Mouse (Mus musculus): ENCODE results near the gene Notch4. TPM values are rescaled to one million over a fixed set of nuclear protein-coding genes. Genes with fewer than 3 reads are reported as not detected.

Notch4 gene
- polyA plus RNA-seq, 2 experiments, result 0.67 to 0.99 TPM

DNA sequence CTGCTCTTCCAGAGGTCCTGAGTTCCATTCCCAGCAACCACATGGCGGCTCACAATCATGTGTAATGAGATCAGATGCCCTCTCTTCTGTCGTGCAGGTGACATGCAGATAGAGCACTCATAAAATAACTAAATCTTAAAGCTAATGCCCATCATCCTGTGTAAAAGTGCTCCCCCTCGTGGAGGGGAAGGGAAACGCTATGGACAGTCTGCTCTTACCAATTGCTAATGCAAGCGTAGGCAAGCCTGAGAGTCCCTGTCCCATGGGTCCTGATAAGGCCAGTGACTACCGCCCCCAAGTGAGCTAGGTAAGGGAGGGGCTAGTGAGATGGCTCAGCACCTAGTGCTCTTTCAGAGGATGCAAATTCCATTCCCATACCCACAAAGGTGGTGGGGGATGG, 54.9 kb downstream of the Notch4 start:
- Histone ChIP-seq H3K9me3 (ENCODE audit: control insufficient read depth, low read length) (no peaks in the 10 kb centered on the region), H3K4me1 (replicated peaks; ENCODE audit: control insufficient read depth in 2 of 2, insufficient read depth in 2 of 2, low read length in 1 of 2) (peaks cover 4% of the 10 kb centered on the region in 2 experiments; a peak in 2 of 4 replicates), H3K4me3 (ENCODE audit: insufficient read depth in 1 of 2, low read depth in 2 of 2, low read length in 2 of 2) (no peak overlapping the region), H3K27ac (no peak overlapping the region), H3K9ac (replicated peaks) (no peak overlapping the region), H3K36me3 (replicated peaks; ENCODE audit: control insufficient read depth, insufficient read depth, low read depth) (no peaks in the 10 kb centered on the region; the same call in 1 of the 2 replicates), H3K4me2 (ENCODE audit: low read depth) (no peak overlapping the region), H3K27me3 (ENCODE audit: control insufficient read depth, insufficient read depth, low read length) (no peaks in the 10 kb centered on the region)
- 4% methylated on average over 6 of the region's 6 CpGs for WGBS (ENCODE audit: insufficient replicate concordance)
- TF ChIP-seq EP300 (IDR thresholded peaks at IDR 0.05; ENCODE audit: low read depth), result no peak; the same call in 1 of the 2 replicates
- TF ChIP-seq CTCF (IDR thresholded peaks at IDR 0.05; ENCODE audit: low read depth), result peak; percentile 96
- DNase-seq (ENCODE audit: low read depth in 3 of 3, low spot score in 3 of 3), result peak; percentile 59 to 69 (median 68)
- ATAC-seq (ENCODE audit: insufficient read depth), result peak; percentile 50

DNA sequence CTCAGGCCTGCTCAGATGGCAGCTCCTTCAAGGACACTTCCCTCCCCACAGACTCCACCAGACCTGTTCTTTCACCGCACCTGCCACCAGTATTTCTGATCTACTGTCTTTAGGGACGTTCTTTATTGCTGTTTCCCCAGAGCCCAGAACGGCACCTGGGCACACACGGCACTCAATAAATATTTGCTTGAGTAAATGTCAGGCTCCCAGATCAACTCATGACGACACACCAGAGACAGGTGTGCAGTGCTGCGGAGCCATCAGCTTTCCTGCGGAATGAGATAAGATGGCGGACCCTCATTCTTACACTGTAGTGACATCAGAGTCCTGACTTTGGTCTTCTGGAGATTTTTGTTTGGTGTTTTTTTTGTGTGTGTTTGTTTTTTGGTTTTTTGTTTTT, 56.9 kb downstream of the Notch4 start:
- H3K9me3 ChIP-seq (ENCODE audit: control insufficient read depth, low read length), result no peaks in the 10 kb centered on the region
- H3K36me3 ChIP-seq (replicated peaks; ENCODE audit: control insufficient read depth, insufficient read depth, low read depth), result no peaks in the 10 kb centered on the region; the same call in 1 of the 2 replicates
- WGBS (ENCODE audit: insufficient replicate concordance), result 78% methylated on average over 8 of the region's 8 CpGs
- DNase-seq (ENCODE audit: low read depth in 3 of 3, low spot score in 3 of 3), result no peak
- no peak overlapping the region for H3K4me2 ChIP-seq (ENCODE audit: low read depth)
- no peak for ATAC-seq (ENCODE audit: insufficient read depth)
- no peak for TF ChIP-seq CTCF (IDR thresholded peaks at IDR 0.05; ENCODE audit: low read depth)
- no peak for TF ChIP-seq EP300 (IDR thresholded peaks at IDR 0.05; ENCODE audit: low read depth)
- no peaks in the 10 kb centered on the region for H3K27me3 ChIP-seq (ENCODE audit: control insufficient read depth, insufficient read depth, low read length)
- no peak overlapping the region for H3K9ac ChIP-seq (replicated peaks)
- no peak overlapping the region for H3K4me3 ChIP-seq (ENCODE audit: insufficient read depth in 1 of 2, low read depth in 2 of 2, low read length in 2 of 2)
- peaks cover 4% of the 10 kb centered on the region in 2 experiments; a peak in 3 of 4 replicates for H3K4me1 ChIP-seq (replicated peaks; ENCODE audit: control insufficient read depth in 2 of 2, insufficient read depth in 2 of 2, low read length in 1 of 2)
- no peak overlapping the region for H3K27ac ChIP-seq

DNA sequence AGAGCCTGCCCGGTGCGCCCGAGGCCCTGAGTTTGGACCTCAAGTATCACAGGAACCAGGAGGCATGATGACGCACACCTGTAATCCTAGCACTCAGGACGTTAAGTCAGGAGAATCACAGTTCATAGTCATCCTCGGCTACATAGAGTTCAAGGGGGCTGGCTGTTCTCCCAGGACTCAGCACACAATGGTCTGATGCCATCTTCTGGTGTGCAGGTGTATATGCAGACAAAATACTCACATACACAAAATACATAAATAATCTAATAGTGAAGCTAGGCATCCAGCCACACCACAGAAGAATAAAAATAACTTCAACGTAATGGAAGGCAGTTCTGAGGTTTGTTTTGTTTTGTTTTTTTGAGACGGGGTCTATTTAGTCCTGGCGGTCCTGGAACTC, 59.1 kb downstream of the Notch4 start:
- H3K27me3 ChIP-seq (ENCODE audit: control insufficient read depth, insufficient read depth, low read length), result peaks cover 3% of the 10 kb centered on the region
- 75% methylated on average over 9 of the region's 9 CpGs for WGBS (ENCODE audit: insufficient replicate concordance)
- no peaks in the 10 kb centered on the region; the same call in 1 of the 2 replicates for H3K36me3 ChIP-seq (replicated peaks; ENCODE audit: control insufficient read depth, insufficient read depth, low read depth)
- no peaks in the 10 kb centered on the region for H3K9me3 ChIP-seq (ENCODE audit: control insufficient read depth, low read length)
- TF ChIP-seq EP300 (IDR thresholded peaks at IDR 0.05; ENCODE audit: low read depth), result no peak
- peak; percentile 38 for TF ChIP-seq CTCF (IDR thresholded peaks at IDR 0.05; ENCODE audit: low read depth)
- no peak overlapping the region for H3K9ac ChIP-seq (replicated peaks)
- H3K27ac ChIP-seq, result no peak overlapping the region
- H3K4me3 ChIP-seq (ENCODE audit: insufficient read depth in 1 of 2, low read depth in 2 of 2, low read length in 2 of 2), result no peak overlapping the region
- no peak for DNase-seq (ENCODE audit: low read depth in 3 of 3, low spot score in 3 of 3)
- no peak overlapping the region for H3K4me2 ChIP-seq (ENCODE audit: low read depth)
- no peak for ATAC-seq (ENCODE audit: insufficient read depth)
- H3K4me1 ChIP-seq (replicated peaks; ENCODE audit: control insufficient read depth in 2 of 2, insufficient read depth in 2 of 2, low read length in 1 of 2), result peaks cover 4 to 9% of the 10 kb centered on the region in 2 experiments

DNA sequence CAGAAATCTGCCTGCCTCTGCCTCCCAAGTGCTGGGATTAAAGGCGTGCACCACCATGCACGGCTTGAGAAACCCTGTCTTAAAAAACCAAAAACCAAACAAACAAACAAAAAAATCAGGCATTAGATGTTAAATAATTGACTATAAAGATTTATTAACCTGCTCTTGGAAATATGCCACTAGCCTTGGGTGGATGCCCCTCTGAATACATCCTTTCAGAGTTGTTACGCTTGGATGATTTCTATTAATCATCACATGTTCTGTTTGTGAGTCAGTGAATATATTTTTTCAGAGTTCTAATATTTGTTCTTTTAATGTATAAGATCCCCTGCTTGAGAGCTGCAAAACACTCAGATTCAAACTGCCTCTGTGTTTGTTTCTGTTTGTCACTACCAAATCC, 60.9 kb downstream of the Notch4 start:
- Histone ChIP-seq H3K4me2 (ENCODE audit: low read depth) (no peak overlapping the region), H3K9ac (replicated peaks) (no peak overlapping the region), H3K4me3 (ENCODE audit: insufficient read depth in 1 of 2, low read depth in 2 of 2, low read length in 2 of 2) (no peak overlapping the region), H3K4me1 (replicated peaks; ENCODE audit: control insufficient read depth in 2 of 2, insufficient read depth in 2 of 2, low read length in 1 of 2) (peaks cover 4 to 9% of the 10 kb centered on the region in 2 experiments), H3K27me3 (ENCODE audit: control insufficient read depth, insufficient read depth, low read length) (peaks cover 21% of the 10 kb centered on the region), H3K36me3 (replicated peaks; ENCODE audit: control insufficient read depth, insufficient read depth, low read depth) (no peaks in the 10 kb centered on the region; the same call in 1 of the 2 replicates), H3K9me3 (ENCODE audit: control insufficient read depth, low read length) (no peaks in the 10 kb centered on the region), H3K27ac (no peak overlapping the region)
- DNase-seq (ENCODE audit: low read depth in 3 of 3, low spot score in 3 of 3) (no peak), ATAC-seq (ENCODE audit: insufficient read depth) (no peak)
- TF ChIP-seq CTCF (IDR thresholded peaks at IDR 0.05; ENCODE audit: low read depth) (no peak), EP300 (IDR thresholded peaks at IDR 0.05; ENCODE audit: low read depth) (no peak)
- WGBS (ENCODE audit: insufficient replicate concordance), result 88% methylated on average over 3 of the region's 3 CpGs

DNA sequence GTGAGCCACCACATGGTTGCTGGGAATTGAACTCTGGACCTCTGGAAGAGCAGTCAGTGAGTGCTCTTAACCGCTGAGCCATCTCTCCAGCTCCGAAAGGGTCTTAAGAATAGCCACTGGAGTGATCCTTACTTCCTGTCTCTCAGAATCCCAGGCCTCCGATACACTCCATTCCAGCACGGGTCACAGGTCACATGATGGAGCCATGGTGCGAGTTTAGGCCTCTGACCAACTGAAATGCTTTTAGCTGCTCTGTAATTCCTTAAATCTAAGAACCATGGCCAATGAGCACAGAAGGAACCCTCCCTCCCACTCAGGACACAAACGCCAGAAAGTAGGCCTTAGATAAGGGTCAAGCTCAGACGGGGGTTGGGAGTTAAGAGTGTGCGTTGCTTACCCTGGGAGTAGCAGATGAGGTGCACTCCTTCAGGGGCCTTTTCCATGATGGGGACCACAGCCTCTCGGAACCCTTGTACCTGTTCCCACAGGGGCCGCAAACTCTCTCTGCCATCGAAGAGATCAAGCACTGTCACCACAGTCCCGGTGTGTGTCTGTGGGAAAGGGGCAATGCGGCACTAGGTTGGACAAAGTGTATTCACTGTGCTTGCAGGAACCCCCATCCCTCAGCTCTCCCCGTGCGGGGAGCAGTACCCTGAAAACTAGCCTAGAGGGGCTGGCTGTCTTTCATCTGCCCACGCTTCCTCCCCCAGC, 62.1 kb downstream of the Notch4 start:
- H3K4me2 ChIP-seq (ENCODE audit: low read depth), result peak overlapping the region; percentile 88
- peaks cover 33% of the 10 kb centered on the region for H3K27me3 ChIP-seq (ENCODE audit: control insufficient read depth, insufficient read depth, low read length)
- H3K27ac ChIP-seq, result no peak overlapping the region
- H3K4me1 ChIP-seq (replicated peaks; ENCODE audit: control insufficient read depth in 2 of 2, insufficient read depth in 2 of 2, low read length in 1 of 2), result peaks cover 4 to 9% of the 10 kb centered on the region in 2 experiments
- DNase-seq (ENCODE audit: low read depth in 3 of 3, low spot score in 3 of 3) (no peak), ATAC-seq (ENCODE audit: insufficient read depth) (no peak)
- H3K4me3 ChIP-seq (ENCODE audit: insufficient read depth in 1 of 2, low read depth in 2 of 2, low read length in 2 of 2), result peak overlapping the region; percentile 74 to 84
- peak overlapping the region; percentile 68 for H3K9ac ChIP-seq (replicated peaks)
- 46% methylated on average over 16 of the region's 16 CpGs for WGBS (ENCODE audit: insufficient replicate concordance)
- H3K9me3 ChIP-seq (ENCODE audit: control insufficient read depth, low read length), result no peaks in the 10 kb centered on the region
- no peaks in the 10 kb centered on the region for H3K36me3 ChIP-seq (replicated peaks; ENCODE audit: control insufficient read depth, insufficient read depth, low read depth)
- TF ChIP-seq EP300 (IDR thresholded peaks at IDR 0.05; ENCODE audit: low read depth) (no peak), CTCF (IDR thresholded peaks at IDR 0.05; ENCODE audit: low read depth) (no peak)
